Mouse (Mus musculus): ENCODE data around the gene Atp2a2. TPM values are rescaled to one million over a fixed set of nuclear protein-coding genes. Genes with fewer than 3 reads are reported as not detected.

Atp2a2 gene
- total and polyA plus RNA-seq, 2 experiments from 2014 or later, result 45.2 to 202 TPM

DNA sequence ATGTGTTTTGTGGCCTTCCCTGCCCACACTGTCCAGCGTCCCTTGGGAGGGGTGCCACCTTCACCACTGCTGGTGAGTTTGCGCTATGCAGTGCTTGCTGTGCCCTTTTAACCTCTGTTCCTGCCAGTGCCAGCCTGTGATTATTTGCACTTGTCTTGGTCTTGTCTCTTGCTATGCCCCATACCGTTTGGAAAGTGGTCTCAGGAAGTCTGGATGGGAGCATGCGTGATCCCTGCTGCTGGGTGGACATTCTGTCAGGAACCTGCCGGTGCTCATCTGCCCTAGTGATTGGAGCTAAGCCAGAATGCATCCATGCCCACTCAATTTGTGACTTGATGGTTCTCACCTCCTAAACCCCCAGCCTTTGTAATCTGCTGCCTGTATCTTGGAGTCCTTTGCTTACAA, 51.1 kb downstream of the Atp2a2 start:
- ATAC-seq (ENCODE audit: low FRiP score) (no peak), DNase-seq (ENCODE audit: low spot score) (no peak)
- H3K9ac ChIP-seq (replicated peaks; ENCODE audit: low read length, poor library complexity, severe bottlenecking), result no peak overlapping the region
- no peak overlapping the region for H3K4me3 ChIP-seq (ENCODE audit: low read depth, low read length)
- peaks cover 42% of the 10 kb centered on the region for H3K36me3 ChIP-seq (ENCODE audit: insufficient read depth, low read length)
- WGBS, result 79% methylated on average over 5 of the region's 5 CpGs
- no peaks in the 10 kb centered on the region for H3K4me1 ChIP-seq (ENCODE audit: insufficient read depth, low read length)
- H3K4me2 ChIP-seq (ENCODE audit: low read depth, low read length, poor library complexity, severe bottlenecking), result no peak overlapping the region
- H3K27me3 ChIP-seq (ENCODE audit: insufficient read depth, low read length), result no peaks in the 10 kb centered on the region
- no peak overlapping the region for H3K27ac ChIP-seq (ENCODE audit: low read depth, low read length)
- H3K9me3 ChIP-seq (ENCODE audit: low read length), result no peaks in the 10 kb centered on the region
- no peak for TF ChIP-seq CTCF (IDR thresholded peaks at IDR 0.05)

DNA sequence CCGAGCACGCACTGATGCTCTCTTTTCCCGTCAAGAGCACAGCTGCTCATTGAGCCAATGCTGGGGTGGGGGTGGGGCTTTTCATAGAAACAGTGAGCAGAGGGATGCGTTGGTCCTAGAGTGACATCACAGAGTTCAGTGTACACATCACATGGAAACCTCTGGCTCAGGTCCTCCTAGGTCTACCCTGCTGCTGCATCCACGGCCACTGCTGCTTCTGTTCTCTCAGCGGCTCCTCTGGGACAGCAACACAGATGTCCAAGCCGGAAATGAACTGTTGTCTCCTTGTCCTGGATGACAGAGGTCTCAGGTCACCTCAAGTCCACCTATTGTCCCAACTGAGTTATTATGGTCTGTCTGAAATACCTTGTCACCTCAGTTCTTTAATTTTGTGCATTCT, 52.1 kb downstream of the Atp2a2 start:
- Histone ChIP-seq H3K27ac (ENCODE audit: low read depth, low read length) (no peak overlapping the region), H3K9me3 (ENCODE audit: low read length) (no peaks in the 10 kb centered on the region), H3K4me1 (ENCODE audit: insufficient read depth, low read length) (no peaks in the 10 kb centered on the region), H3K4me3 (ENCODE audit: low read depth, low read length) (no peak overlapping the region), H3K27me3 (ENCODE audit: insufficient read depth, low read length) (no peaks in the 10 kb centered on the region), H3K9ac (replicated peaks; ENCODE audit: low read length, poor library complexity, severe bottlenecking) (no peak overlapping the region), H3K4me2 (ENCODE audit: low read depth, low read length, poor library complexity, severe bottlenecking) (no peak overlapping the region), H3K36me3 (ENCODE audit: insufficient read depth, low read length) (peaks cover 42% of the 10 kb centered on the region)
- DNase-seq (ENCODE audit: low spot score), result no peak
- no peak for ATAC-seq (ENCODE audit: low FRiP score)
- WGBS, result 37% methylated on average over 7 of the region's 7 CpGs
- no peak for TF ChIP-seq CTCF (IDR thresholded peaks at IDR 0.05)

DNA sequence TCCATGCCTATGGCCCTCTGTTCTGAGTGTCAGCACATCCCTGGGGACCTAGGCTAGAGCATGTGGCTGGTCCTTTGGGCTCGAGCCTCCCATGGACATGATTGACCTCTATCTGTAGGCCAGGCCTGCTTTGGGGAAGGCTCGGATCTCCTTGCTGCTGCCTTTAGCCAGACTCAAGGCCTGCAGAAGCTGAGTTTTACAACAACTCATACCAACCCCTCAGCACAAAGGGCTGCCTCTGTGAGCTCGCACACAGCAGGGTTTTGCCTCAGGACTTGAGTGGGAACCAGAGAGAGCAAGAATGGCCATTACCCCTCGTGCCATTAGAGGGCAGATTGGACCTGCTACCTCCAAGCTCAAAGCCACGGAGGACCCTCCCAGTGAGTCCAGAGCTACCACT, 53.2 kb downstream of the Atp2a2 start:
- no peaks in the 10 kb centered on the region for H3K27me3 ChIP-seq (ENCODE audit: insufficient read depth, low read length)
- no peaks in the 10 kb centered on the region for H3K9me3 ChIP-seq (ENCODE audit: low read length)
- H3K36me3 ChIP-seq (ENCODE audit: insufficient read depth, low read length), result peaks cover 42% of the 10 kb centered on the region
- 83% methylated on average over 5 of the region's 5 CpGs for WGBS
- no peak overlapping the region for H3K9ac ChIP-seq (replicated peaks; ENCODE audit: low read length, poor library complexity, severe bottlenecking)
- TF ChIP-seq CTCF (IDR thresholded peaks at IDR 0.05), result no peak; the same call in 1 of the 2 replicates
- ATAC-seq (ENCODE audit: low FRiP score) (no peak), DNase-seq (ENCODE audit: low spot score) (no peak)
- no peak overlapping the region for H3K4me2 ChIP-seq (ENCODE audit: low read depth, low read length, poor library complexity, severe bottlenecking)
- H3K4me3 ChIP-seq (ENCODE audit: low read depth, low read length), result no peak overlapping the region
- H3K4me1 ChIP-seq (ENCODE audit: insufficient read depth, low read length), result no peaks in the 10 kb centered on the region
- no peak overlapping the region for H3K27ac ChIP-seq (ENCODE audit: low read depth, low read length)

DNA sequence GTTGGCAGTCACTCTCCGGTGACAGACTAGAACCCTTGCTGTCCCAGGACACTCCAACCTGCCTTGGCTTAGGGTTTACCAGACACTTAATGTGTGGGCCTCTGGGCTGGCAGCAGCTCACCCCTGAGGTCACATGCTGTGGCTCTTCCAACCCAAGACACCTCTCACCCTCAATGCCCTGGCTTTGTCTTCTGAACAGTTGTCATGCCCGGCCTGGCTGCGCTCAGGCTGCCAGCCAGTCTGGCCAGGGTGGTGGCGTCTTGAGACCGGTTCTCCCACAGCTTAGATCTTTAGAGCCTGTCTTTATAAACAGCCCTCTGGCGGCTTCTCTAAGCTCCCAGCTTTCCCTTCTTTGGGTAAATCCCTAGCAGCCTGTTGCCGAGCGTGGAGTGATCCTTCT, 54.2 kb downstream of the Atp2a2 start:
- WGBS, result 73% methylated on average over 8 of the region's 8 CpGs
- H3K27ac ChIP-seq (ENCODE audit: low read depth, low read length), result no peak overlapping the region
- no peak overlapping the region for H3K4me2 ChIP-seq (ENCODE audit: low read depth, low read length, poor library complexity, severe bottlenecking)
- TF ChIP-seq CTCF (IDR thresholded peaks at IDR 0.05), result no peak
- no peak overlapping the region for H3K9ac ChIP-seq (replicated peaks; ENCODE audit: low read length, poor library complexity, severe bottlenecking)
- H3K27me3 ChIP-seq (ENCODE audit: insufficient read depth, low read length), result no peaks in the 10 kb centered on the region
- ATAC-seq (ENCODE audit: low FRiP score) (peak; percentile 54; the same call in 1 of the 2 replicates), DNase-seq (ENCODE audit: low spot score) (peak; percentile 34)
- H3K9me3 ChIP-seq (ENCODE audit: low read length), result no peaks in the 10 kb centered on the region
- H3K4me1 ChIP-seq (ENCODE audit: insufficient read depth, low read length), result no peaks in the 10 kb centered on the region
- peaks cover 44% of the 10 kb centered on the region for H3K36me3 ChIP-seq (ENCODE audit: insufficient read depth, low read length)
- no peak overlapping the region for H3K4me3 ChIP-seq (ENCODE audit: low read depth, low read length)

DNA sequence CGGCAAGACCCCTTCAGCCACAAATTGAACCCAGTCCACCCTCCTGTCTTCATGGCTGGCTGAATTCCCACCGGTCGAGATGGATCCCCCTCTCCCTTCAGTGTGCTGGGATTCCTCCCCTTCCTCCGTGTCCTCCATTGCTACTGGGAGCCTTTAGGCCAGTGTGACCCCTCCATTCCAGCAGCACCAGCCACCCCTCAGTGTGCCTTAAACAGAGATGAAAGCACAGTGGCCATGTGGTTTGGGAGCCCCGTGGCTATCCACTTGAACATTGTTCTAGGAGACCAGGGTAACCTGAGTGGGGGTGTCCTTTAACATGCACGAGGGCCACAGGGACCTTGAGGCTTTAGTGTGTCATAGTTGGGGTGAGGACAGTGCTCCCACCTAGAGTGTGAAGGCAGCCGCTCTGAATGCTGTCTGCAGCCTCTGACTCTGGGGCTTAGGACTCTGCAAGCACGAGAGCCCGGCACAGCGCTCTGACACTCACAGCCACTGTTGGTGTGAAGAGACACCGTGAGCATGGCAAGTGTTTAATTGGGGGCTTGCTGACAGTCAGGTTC, 56.9 kb downstream of the Atp2a2 start:
- no peak for DNase-seq (ENCODE audit: low spot score)
- Histone ChIP-seq H3K4me2 (ENCODE audit: low read depth, low read length, poor library complexity, severe bottlenecking) (no peak overlapping the region), H3K27ac (ENCODE audit: low read depth, low read length) (no peak overlapping the region), H3K9me3 (ENCODE audit: low read length) (no peaks in the 10 kb centered on the region), H3K4me3 (ENCODE audit: low read depth, low read length) (no peak overlapping the region), H3K36me3 (ENCODE audit: insufficient read depth, low read length) (peaks cover 55% of the 10 kb centered on the region), H3K4me1 (ENCODE audit: insufficient read depth, low read length) (no peaks in the 10 kb centered on the region), H3K27me3 (ENCODE audit: insufficient read depth, low read length) (no peaks in the 10 kb centered on the region), H3K9ac (replicated peaks; ENCODE audit: low read length, poor library complexity, severe bottlenecking) (no peak overlapping the region)
- ATAC-seq (ENCODE audit: low FRiP score), result no peak
- WGBS, result 89% methylated on average over 11 of the region's 11 CpGs
- TF ChIP-seq CTCF (IDR thresholded peaks at IDR 0.05), result no peak

DNA sequence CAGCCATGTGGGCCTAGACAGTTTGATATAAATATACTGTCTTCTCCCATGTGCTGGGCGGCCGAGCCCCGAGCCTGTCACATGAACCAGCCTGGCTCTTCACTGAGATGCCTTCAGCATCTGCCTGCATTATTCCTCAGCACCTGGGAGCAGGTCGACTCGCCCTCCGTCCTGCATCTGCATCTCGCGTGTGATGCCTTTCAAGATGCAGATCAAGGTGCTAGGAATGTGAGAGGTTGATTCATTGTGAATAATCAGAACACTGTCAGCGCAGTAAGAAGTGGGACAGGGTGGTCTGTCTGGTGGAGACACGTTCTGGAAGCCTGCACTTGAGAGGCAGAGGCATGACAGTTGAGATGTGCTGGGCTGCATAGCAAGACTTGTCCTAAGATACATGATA, 57.5 kb downstream of the Atp2a2 start:
- 94% methylated on average over 10 of the region's 10 CpGs for WGBS
- H3K27ac ChIP-seq (ENCODE audit: low read depth, low read length), result no peak overlapping the region
- no peak for ATAC-seq (ENCODE audit: low FRiP score)
- H3K36me3 ChIP-seq (ENCODE audit: insufficient read depth, low read length), result peaks cover 61% of the 10 kb centered on the region
- no peak overlapping the region for H3K9ac ChIP-seq (replicated peaks; ENCODE audit: low read length, poor library complexity, severe bottlenecking)
- no peaks in the 10 kb centered on the region for H3K9me3 ChIP-seq (ENCODE audit: low read length)
- H3K27me3 ChIP-seq (ENCODE audit: insufficient read depth, low read length), result no peaks in the 10 kb centered on the region
- H3K4me1 ChIP-seq (ENCODE audit: insufficient read depth, low read length), result no peaks in the 10 kb centered on the region
- TF ChIP-seq CTCF (IDR thresholded peaks at IDR 0.05), result no peak
- H3K4me2 ChIP-seq (ENCODE audit: low read depth, low read length, poor library complexity, severe bottlenecking), result no peak overlapping the region
- H3K4me3 ChIP-seq (ENCODE audit: low read depth, low read length), result no peak overlapping the region
- no peak for DNase-seq (ENCODE audit: low spot score)

Measured in midbrain, postnatal 0 days (tissue).